Mouse (Mus musculus) spleen, adult 18-20 months (tissue): ENCODE measurements around the gene Plekhd1.
A peak's percentile ranks its signal among the peaks of the same experiment; 100 is the strongest.

Source experiments
- DNase-seq, 2 experiments: peaks; one replicate each; pipeline ENCODE4 v3.0.0; 2022; ENCODE audit warnings: mixed read lengths in 2 of 2

Gene Plekhd1

GRCm38 (mm10) chr12:80692269-80692972 lies at the start of gene Plekhd1:
Gene Plekhd1, plus strand, starts transcription at chr12:80692591.
- DNase-seq = no peak

- DNase-seq = peak; percentile 38 to 47
These were observed 49.4 kb upstream of the Plekhd1 start for GRCm38 (mm10) chr12:80642725-80643692.

GRCm38 (mm10) chr12:80643693-80644505 lies 48.5 kb upstream of the Plekhd1 start, which contains the start of the genes Slc39a9 and Erh:
Gene Slc39a9, plus strand, starts transcription at chr12:80643883.
Gene Erh, minus strand, starts transcription at chr12:80644341.
- DNase-seq = peak; percentile 85

GRCm38 (mm10) chr12:80644506-80644868 lies 47.9 kb upstream of the Plekhd1 start:
- no peak for DNase-seq

- DNase-seq = no peak
These were observed 46.0 kb upstream of the Plekhd1 start for GRCm38 (mm10) chr12:80646377-80646776.

- no peak for DNase-seq
These were observed 38.3 kb upstream of the Plekhd1 start for GRCm38 (mm10) chr12:80653951-80654658.

GRCm38 (mm10) chr12:80654659-80655025 lies 37.7 kb upstream of the Plekhd1 start:
- DNase-seq = no peak

GRCm38 (mm10) chr12:80658661-80659060 lies 33.7 kb upstream of the Plekhd1 start:
- no peak for DNase-seq

GRCm38 (mm10) chr12:80662322-80662721 lies 30.1 kb upstream of the Plekhd1 start:
- DNase-seq = no peak

GRCm38 (mm10) chr12:80663935-80664334 lies 28.5 kb upstream of the Plekhd1 start:
- no peak for DNase-seq

GRCm38 (mm10) chr12:80668391-80668790 lies 24.0 kb upstream of the Plekhd1 start:
- no peak for DNase-seq

GRCm38 (mm10) chr12:80673170-80673569 lies 19.2 kb upstream of the Plekhd1 start:
- DNase-seq = peak in 1 of 2 experiments; percentile 42

GRCm38 (mm10) chr12:80681340-80681739 lies 11.1 kb upstream of the Plekhd1 start:
- DNase-seq = no peak

- DNase-seq = no peak
These were observed 8.8 kb upstream of the Plekhd1 start for GRCm38 (mm10) chr12:80683554-80683953.

- no peak for DNase-seq
These were observed 8.1 kb upstream of the Plekhd1 start for GRCm38 (mm10) chr12:80684316-80684715.

GRCm38 (mm10) chr12:80687788-80688211 lies 4.6 kb upstream of the Plekhd1 start:
- no peak for DNase-seq

- no peak for DNase-seq
These were observed 2.7 kb upstream of the Plekhd1 start for GRCm38 (mm10) chr12:80689696-80690095.

- DNase-seq = no peak
These were observed 710 bp upstream of the Plekhd1 start for GRCm38 (mm10) chr12:80691671-80692091.

GRCm38 (mm10) chr12:80693700-80694099 lies 1.3 kb downstream of the Plekhd1 start:
- DNase-seq = no peak

GRCm38 (mm10) chr12:80695004-80695403 lies 2.6 kb downstream of the Plekhd1 start:
- DNase-seq = no peak

- no peak for DNase-seq
These were observed 6.2 kb downstream of the Plekhd1 start for GRCm38 (mm10) chr12:80698526-80699143.

GRCm38 (mm10) chr12:80699144-80699531 lies 6.7 kb downstream of the Plekhd1 start:
- no peak for DNase-seq
